Mouse (Mus musculus): ENCODE results near the gene BC051142. TPM values are rescaled to one million over a fixed set of nuclear protein-coding genes. Genes with fewer than 3 reads are reported as not detected.
A peak's percentile ranks its signal among the peaks of the same experiment; 100 is the strongest.

BC051142 gene
- 1.2 and 1.4 TPM in 2 replicates for polyA plus RNA-seq (2012; rRNA removed)

DNA sequence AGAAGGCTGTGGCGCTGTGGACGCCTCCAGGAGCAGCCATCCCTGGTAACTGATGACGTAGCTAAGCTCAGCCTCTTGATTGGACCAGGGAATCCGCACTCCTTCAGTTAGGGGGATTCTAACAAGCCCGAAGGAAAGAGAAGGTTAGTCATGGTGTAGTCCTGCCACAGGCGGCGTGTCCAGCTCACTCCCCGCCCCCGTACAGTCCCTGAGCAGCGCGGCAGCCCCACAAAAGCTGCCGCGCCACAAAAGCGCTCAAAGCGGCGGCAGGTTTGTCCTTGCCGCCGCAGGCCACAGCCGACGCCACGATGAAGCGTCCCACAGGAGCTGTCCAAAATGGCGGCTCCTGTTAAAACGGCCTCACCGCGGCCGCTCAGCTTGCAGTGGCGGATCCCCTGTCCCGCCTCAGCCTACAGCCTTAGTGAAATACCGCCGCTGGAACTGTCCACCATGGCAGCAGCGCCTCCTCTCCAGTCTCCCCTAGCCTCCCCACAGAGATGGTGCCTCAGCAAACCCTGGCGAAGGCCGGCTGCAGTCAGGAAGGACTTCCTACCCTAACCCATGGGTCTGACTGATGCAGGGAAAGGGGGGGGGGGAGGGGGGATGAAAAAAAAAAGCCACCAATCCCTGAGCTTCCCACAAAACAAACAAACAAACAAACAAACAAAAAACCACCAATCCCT is at the start of gene BC051142:
Gene BC051142 (plus strand): TSS at position 110 of the 683 bp plus-strand sequence.
- peaks cover 2% of the 10 kb centered on the region; the same call in 1 of the 2 replicates for H3K4me1 ChIP-seq (replicated peaks; ENCODE audit: control insufficient read depth, insufficient read depth, low read length)
- H3K4me3 ChIP-seq (ENCODE audit: control insufficient read depth, insufficient read depth, low read length), result peak within 1 kb of the TSS; percentile 51
- TF ChIP-seq POLR2A (IDR thresholded peaks at IDR 0.05; ENCODE audit: control insufficient read depth, extremely low read depth, insufficient read depth, low read length, poor library complexity) (no peak), CTCF (IDR thresholded peaks at IDR 0.05; ENCODE audit: borderline replicate concordance, control insufficient read depth, extremely low read depth, insufficient read depth, low read length, poor library complexity) (no peak)
- no peaks in the 10 kb centered on the region for H3K27me3 ChIP-seq (ENCODE audit: control insufficient read depth, insufficient read depth, low read length)
- H3K27ac ChIP-seq (ENCODE audit: control insufficient read depth, insufficient read depth, low read length), result peak within 1 kb of the TSS; percentile 3; the same call in 1 of the 2 replicates
- DNase-seq, result peak; percentile 79
- 4% methylated on average over 34 of the region's 34 CpGs for WGBS
- no peaks in the 10 kb centered on the region for H3K36me3 ChIP-seq (ENCODE audit: control insufficient read depth, insufficient read depth, low read length)

DNA sequence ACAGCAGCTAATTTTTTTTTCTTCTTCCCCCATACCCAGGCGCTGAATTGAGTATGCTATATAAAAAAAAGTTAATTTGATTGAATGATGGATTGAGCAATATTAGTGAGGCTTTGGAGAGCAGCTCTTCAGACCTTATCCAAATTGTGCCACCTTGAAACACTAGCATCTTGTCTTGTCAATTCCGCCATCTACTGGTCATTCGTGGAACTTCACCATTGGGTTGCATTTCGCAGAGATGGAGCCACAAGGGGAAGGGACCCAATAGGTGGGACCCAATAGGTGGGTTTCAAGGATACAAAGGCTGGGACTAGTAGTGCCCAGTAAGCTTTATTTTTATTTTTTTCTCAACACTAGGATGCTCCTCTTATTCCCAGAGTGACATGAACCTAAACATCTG is 49.2 kb upstream of the BC051142 start:
- Histone ChIP-seq H3K4me3 (ENCODE audit: control insufficient read depth, insufficient read depth, low read length) (no peak overlapping the region), H3K36me3 (ENCODE audit: control insufficient read depth, insufficient read depth, low read length) (no peaks in the 10 kb centered on the region), H3K4me1 (replicated peaks; ENCODE audit: control insufficient read depth, insufficient read depth, low read length) (peaks cover under 1% of the 10 kb centered on the region; the same call in 1 of the 2 replicates), H3K27me3 (ENCODE audit: control insufficient read depth, insufficient read depth, low read length) (no peaks in the 10 kb centered on the region), H3K27ac (ENCODE audit: control insufficient read depth, insufficient read depth, low read length) (no peak overlapping the region)
- TF ChIP-seq POLR2A (IDR thresholded peaks at IDR 0.05; ENCODE audit: control insufficient read depth, extremely low read depth, insufficient read depth, low read length, poor library complexity) (no peak), CTCF (IDR thresholded peaks at IDR 0.05; ENCODE audit: borderline replicate concordance, control insufficient read depth, extremely low read depth, insufficient read depth, low read length, poor library complexity) (no peak)
- peak; percentile 84 for DNase-seq
- 3% methylated on average over 4 of the region's 4 CpGs for WGBS

DNA sequence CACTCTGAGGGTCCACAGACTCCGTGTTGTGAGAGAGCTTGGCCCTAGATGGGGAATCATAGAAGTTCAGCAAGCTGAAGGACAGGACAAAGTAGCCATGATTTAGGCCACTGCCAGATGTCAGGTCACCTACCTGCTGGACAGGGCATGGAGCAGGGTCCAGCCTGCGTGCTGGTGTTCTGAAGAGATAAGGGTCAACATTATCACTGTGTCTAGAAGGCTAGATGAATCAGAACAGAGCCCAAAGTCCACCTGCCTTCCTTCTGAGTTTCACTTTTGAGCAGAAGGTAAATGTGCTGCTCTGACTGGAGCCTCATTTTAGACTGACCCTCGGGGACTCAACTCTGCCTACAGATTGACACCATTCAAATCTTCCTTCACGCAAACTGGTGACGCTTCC is 44.1 kb upstream of the BC051142 start, which contains the start of gene Btnl2:
Gene Btnl2 (plus strand): TSS at position 284 of the 400 bp plus-strand sequence.
- Histone ChIP-seq H3K4me3 (ENCODE audit: control insufficient read depth, insufficient read depth, low read length) (no peak within 1 kb of the TSS), H3K36me3 (ENCODE audit: control insufficient read depth, insufficient read depth, low read length) (no peaks in the 10 kb centered on the region), H3K4me1 (replicated peaks; ENCODE audit: control insufficient read depth, insufficient read depth, low read length) (peaks cover 8% of the 10 kb centered on the region), H3K27me3 (ENCODE audit: control insufficient read depth, insufficient read depth, low read length) (no peaks in the 10 kb centered on the region), H3K27ac (ENCODE audit: control insufficient read depth, insufficient read depth, low read length) (no peak within 1 kb of the TSS)
- TF ChIP-seq POLR2A (IDR thresholded peaks at IDR 0.05; ENCODE audit: control insufficient read depth, extremely low read depth, insufficient read depth, low read length, poor library complexity) (no peak), CTCF (IDR thresholded peaks at IDR 0.05; ENCODE audit: borderline replicate concordance, control insufficient read depth, extremely low read depth, insufficient read depth, low read length, poor library complexity) (no peak)
- no peak for DNase-seq
- 87% methylated on average over 5 of the region's 5 CpGs for WGBS

DNA sequence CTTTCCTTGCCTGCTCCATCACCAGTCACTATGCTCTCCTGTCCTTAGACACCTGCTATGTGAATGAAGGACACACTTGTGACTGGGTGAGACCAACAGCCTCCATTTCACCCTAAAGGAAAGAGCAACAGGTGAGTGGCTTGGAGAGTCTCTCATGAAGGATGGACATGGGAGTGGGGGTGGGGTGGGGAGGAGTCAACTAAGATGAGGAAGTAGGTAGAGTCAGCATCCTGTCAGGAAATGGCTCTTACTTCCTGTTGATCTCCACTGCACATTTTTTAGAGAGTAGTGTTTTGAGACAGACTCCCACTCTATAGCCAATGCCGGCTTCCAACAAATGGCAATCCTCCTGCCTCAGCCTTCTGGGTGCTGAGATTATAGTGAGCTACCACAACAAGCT is 43.7 kb upstream of the BC051142 start:
- 39% methylated on average over 1 of the region's 1 CpGs for WGBS
- H3K27ac ChIP-seq (ENCODE audit: control insufficient read depth, insufficient read depth, low read length), result no peak overlapping the region
- DNase-seq, result peak; percentile 16
- no peak overlapping the region for H3K4me3 ChIP-seq (ENCODE audit: control insufficient read depth, insufficient read depth, low read length)
- TF ChIP-seq POLR2A (IDR thresholded peaks at IDR 0.05; ENCODE audit: control insufficient read depth, extremely low read depth, insufficient read depth, low read length, poor library complexity), result no peak
- no peak for TF ChIP-seq CTCF (IDR thresholded peaks at IDR 0.05; ENCODE audit: borderline replicate concordance, control insufficient read depth, extremely low read depth, insufficient read depth, low read length, poor library complexity)
- peaks cover 8% of the 10 kb centered on the region for H3K4me1 ChIP-seq (replicated peaks; ENCODE audit: control insufficient read depth, insufficient read depth, low read length)
- no peaks in the 10 kb centered on the region for H3K36me3 ChIP-seq (ENCODE audit: control insufficient read depth, insufficient read depth, low read length)
- H3K27me3 ChIP-seq (ENCODE audit: control insufficient read depth, insufficient read depth, low read length), result no peaks in the 10 kb centered on the region

DNA sequence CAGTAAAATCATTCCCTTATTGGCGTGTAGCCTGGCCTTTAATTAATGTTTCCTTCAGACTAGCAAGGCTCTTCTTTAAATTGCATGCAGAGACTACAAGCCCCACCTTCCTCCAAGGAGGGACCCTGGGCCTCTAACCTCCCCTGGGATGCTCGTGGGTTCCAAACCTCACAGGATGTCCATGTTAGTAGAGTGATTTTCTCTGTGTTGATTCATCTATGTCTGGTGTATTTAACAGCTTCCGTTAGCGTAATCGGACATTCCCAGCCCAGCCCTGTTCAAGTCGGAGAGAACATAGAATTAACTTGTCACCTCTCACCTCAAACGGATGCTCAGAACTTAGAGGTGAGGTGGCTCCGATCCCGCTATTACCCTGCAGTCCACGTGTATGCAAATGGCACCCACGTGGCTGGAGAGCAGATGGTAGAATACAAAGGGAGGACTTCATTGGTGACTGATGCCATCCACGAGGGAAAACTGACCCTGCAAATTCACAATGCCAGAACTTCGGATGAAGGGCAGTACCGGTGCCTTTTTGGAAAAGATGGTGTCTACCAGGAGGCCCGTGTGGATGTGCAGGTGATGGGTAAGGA is 35.6 kb upstream of the BC051142 start:
- Histone ChIP-seq H3K27me3 (ENCODE audit: control insufficient read depth, insufficient read depth, low read length) (no peaks in the 10 kb centered on the region), H3K4me3 (ENCODE audit: control insufficient read depth, insufficient read depth, low read length) (no peak overlapping the region), H3K36me3 (ENCODE audit: control insufficient read depth, insufficient read depth, low read length) (no peaks in the 10 kb centered on the region), H3K27ac (ENCODE audit: control insufficient read depth, insufficient read depth, low read length) (no peak overlapping the region), H3K4me1 (replicated peaks; ENCODE audit: control insufficient read depth, insufficient read depth, low read length) (no peaks in the 10 kb centered on the region)
- WGBS, result 93% methylated on average over 15 of the region's 15 CpGs
- no peak for DNase-seq
- no peak for TF ChIP-seq POLR2A (IDR thresholded peaks at IDR 0.05; ENCODE audit: control insufficient read depth, extremely low read depth, insufficient read depth, low read length, poor library complexity)
- no peak for TF ChIP-seq CTCF (IDR thresholded peaks at IDR 0.05; ENCODE audit: borderline replicate concordance, control insufficient read depth, extremely low read depth, insufficient read depth, low read length, poor library complexity)

DNA sequence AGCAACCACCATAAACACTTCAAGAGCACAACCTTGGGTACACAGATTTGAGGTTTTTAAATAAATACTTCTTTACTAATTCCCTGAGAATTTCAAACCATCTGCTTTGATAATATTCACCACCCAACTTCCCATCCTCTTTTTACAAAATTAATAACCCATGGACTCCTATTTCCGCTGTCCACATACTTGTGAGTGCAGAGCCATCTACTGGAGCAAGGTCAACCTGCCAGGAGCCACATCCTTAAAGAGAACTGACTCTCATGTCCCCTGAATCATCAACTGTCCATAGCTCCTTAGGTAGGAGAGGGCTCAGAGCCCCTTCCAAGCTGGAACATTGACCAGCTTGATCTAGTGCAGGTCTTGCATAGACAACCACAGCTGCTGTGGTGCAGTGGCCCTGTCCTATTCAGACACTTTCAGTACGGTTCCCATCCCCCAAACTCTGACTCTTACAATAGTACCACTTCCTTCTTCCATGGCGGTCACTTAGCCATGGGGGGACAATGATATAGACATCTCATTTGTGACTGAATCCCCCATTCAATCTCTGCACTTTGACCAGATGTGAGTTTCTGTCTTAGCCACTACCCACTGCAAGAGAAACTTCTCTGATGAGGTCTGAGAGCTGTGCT is 34.8 kb upstream of the BC051142 start:
- no peaks in the 10 kb centered on the region for H3K27me3 ChIP-seq (ENCODE audit: control insufficient read depth, insufficient read depth, low read length)
- no peak for TF ChIP-seq CTCF (IDR thresholded peaks at IDR 0.05; ENCODE audit: borderline replicate concordance, control insufficient read depth, extremely low read depth, insufficient read depth, low read length, poor library complexity)
- no peak for TF ChIP-seq POLR2A (IDR thresholded peaks at IDR 0.05; ENCODE audit: control insufficient read depth, extremely low read depth, insufficient read depth, low read length, poor library complexity)
- H3K4me1 ChIP-seq (replicated peaks; ENCODE audit: control insufficient read depth, insufficient read depth, low read length), result peaks cover 5% of the 10 kb centered on the region
- no peak overlapping the region for H3K27ac ChIP-seq (ENCODE audit: control insufficient read depth, insufficient read depth, low read length)
- no peak overlapping the region for H3K4me3 ChIP-seq (ENCODE audit: control insufficient read depth, insufficient read depth, low read length)
- no peak for DNase-seq
- H3K36me3 ChIP-seq (ENCODE audit: control insufficient read depth, insufficient read depth, low read length), result no peaks in the 10 kb centered on the region
- WGBS, result 77% methylated on average over 3 of the region's 3 CpGs
